Mouse (Mus musculus) stomach, embryonic 15.5 days (tissue): ENCODE measurements at regions not wholly inside any gene's neighbourhood (a gene's known extent, or its start where the extent isn't known, plus 50 kb on each side); places are given as distances from the start of the nearest gene placed in this dataset.

Experiments used
- ATAC-seq: fragments of 200-750 bp; cut with Nextera tagmentation; 2 replicates; pipeline ENCODE4 v1.8.0; 2017; ENCODE audit warnings: low read depth, moderate number of reproducible peaks, moderate TSS enrichment; ENCODE audit not compliant: insufficient read depth, low FRiP score
- H3K27ac ChIP-seq: fragments of 300-500 bp; sonication (generic); 2 replicates; pipeline ENCODE4 v1.5.1; 2015; ENCODE audit warnings: mild to moderate bottlenecking, inconsistent platforms
- H3K27me3 ChIP-seq: fragments of 300-500 bp; sonication (generic); replicated peaks from 2 replicates; pipeline ENCODE4 v1.6.1; 2015; ENCODE audit warnings: inconsistent platforms
- H3K36me3 ChIP-seq: fragments of 300-500 bp; sonication (generic); 2 replicates; pipeline ENCODE4 v1.6.1; 2015; ENCODE audit warnings: inconsistent platforms
- H3K4me1 ChIP-seq: fragments of 300-500 bp; sonication (generic); 2 replicates; pipeline ENCODE4 v1.6.1; 2015; ENCODE audit warnings: inconsistent platforms
- H3K4me2 ChIP-seq: fragments of 300-500 bp; sonication (generic); 2 replicates; pipeline ENCODE4 v1.6.1; 2015; ENCODE audit warnings: mild to moderate bottlenecking, inconsistent platforms
- H3K4me3 ChIP-seq: fragments of 300-500 bp; sonication (generic); replicated peaks from 2 replicates; pipeline ENCODE4 v1.5.1; 2015; ENCODE audit warnings: inconsistent platforms
- H3K9ac ChIP-seq: fragments of 300-500 bp; sonication (generic); 2 replicates; pipeline ENCODE4 v1.6.1; 2015; ENCODE audit warnings: inconsistent platforms
- H3K9me3 ChIP-seq: fragments of 300-500 bp; sonication (generic); 2 replicates; pipeline ENCODE4 v1.6.1; 2016; ENCODE audit warnings: inconsistent platforms
- WGBS: fragments of 180-500 bp; shearing (Covaris S2); methylation state at CpG from one replicate; pipeline ENCODE4 v1.1.7; 2015; 5-methylcytosine and 5-hydroxymethylcytosine counted together

GRCm38 (mm10) chr13:57246238-57246963, 350.6 kb upstream of the Trpc7 start:
- Histone ChIP-seq H3K4me1 (no peaks in the 10 kb centered on the region), H3K9me3 (no peaks in the 10 kb centered on the region), H3K36me3 (no peaks in the 10 kb centered on the region), H3K9ac (no peak overlapping the region), H3K27me3 (no peaks in the 10 kb centered on the region), H3K4me3 (no peak overlapping the region), H3K27ac (no peak overlapping the region), H3K4me2 (no peak overlapping the region)
- ATAC-seq: no peak
- 62% methylated on average over 18 of the region's 18 CpGs for WGBS

GRCm38 (mm10) chr13:57236917-57237316, 341.1 kb upstream of the Trpc7 start:
- Histone ChIP-seq H3K9ac (no peak overlapping the region), H3K4me3 (no peak overlapping the region), H3K4me2 (no peak overlapping the region), H3K27me3 (no peaks in the 10 kb centered on the region), H3K27ac (no peak overlapping the region), H3K4me1 (peaks cover 5% of the 10 kb centered on the region), H3K36me3 (no peaks in the 10 kb centered on the region), H3K9me3 (no peaks in the 10 kb centered on the region)
- ATAC-seq: no peak
- 27% methylated on average over 4 of the region's 4 CpGs for WGBS

- no peak overlapping the region for H3K4me3 ChIP-seq
- H3K4me2 ChIP-seq: no peak overlapping the region
- H3K27me3 ChIP-seq: no peaks in the 10 kb centered on the region
- no peak overlapping the region for H3K27ac ChIP-seq
- peaks cover 5% of the 10 kb centered on the region for H3K4me1 ChIP-seq
- ATAC-seq: no peak
- 54% methylated on average over 5 of the region's 5 CpGs for WGBS
- H3K9ac ChIP-seq: no peak overlapping the region
- H3K9me3 ChIP-seq: no peaks in the 10 kb centered on the region
- H3K36me3 ChIP-seq: no peaks in the 10 kb centered on the region
These were observed 340.4 kb upstream of the Trpc7 start for GRCm38 (mm10) chr13:57236211-57236610.

- Histone ChIP-seq H3K4me3 (no peak overlapping the region), H3K9ac (no peak overlapping the region), H3K27ac (no peak overlapping the region), H3K9me3 (no peaks in the 10 kb centered on the region), H3K36me3 (no peaks in the 10 kb centered on the region), H3K27me3 (no peaks in the 10 kb centered on the region), H3K4me1 (peaks cover 5% of the 10 kb centered on the region), H3K4me2 (no peak overlapping the region)
- WGBS: 85% methylated on average over 5 of the region's 5 CpGs
- ATAC-seq: no peak
These were observed 337.1 kb upstream of the Trpc7 start for GRCm38 (mm10) chr13:57232906-57233305.

GRCm38 (mm10) chr13:57231666-57232065, 335.9 kb upstream of the Trpc7 start:
- Histone ChIP-seq H3K36me3 (no peaks in the 10 kb centered on the region), H3K9me3 (no peaks in the 10 kb centered on the region), H3K4me2 (no peak overlapping the region), H3K27ac (no peak overlapping the region), H3K4me1 (peaks cover 1% of the 10 kb centered on the region), H3K4me3 (no peak overlapping the region), H3K9ac (no peak overlapping the region), H3K27me3 (no peaks in the 10 kb centered on the region)
- 44% methylated on average over 3 of the region's 3 CpGs for WGBS
- ATAC-seq: no peak

GRCm38 (mm10) chr13:57230253-57230652, 334.5 kb upstream of the Trpc7 start:
- H3K9ac ChIP-seq: no peak overlapping the region
- H3K9me3 ChIP-seq: no peaks in the 10 kb centered on the region
- H3K4me2 ChIP-seq: no peak overlapping the region
- H3K27ac ChIP-seq: no peak overlapping the region
- no peaks in the 10 kb centered on the region for H3K36me3 ChIP-seq
- H3K27me3 ChIP-seq: no peaks in the 10 kb centered on the region
- no peak for ATAC-seq
- H3K4me1 ChIP-seq: no peaks in the 10 kb centered on the region
- WGBS: 66% methylated on average over 4 of the region's 4 CpGs
- no peak overlapping the region for H3K4me3 ChIP-seq

- 33% methylated on average over 8 of the region's 8 CpGs for WGBS
These were observed 325.3 kb upstream of the Trpc7 start for GRCm38 (mm10) chr13:57221092-57221491.

GRCm38 (mm10) chr13:57216161-57216560, 320.4 kb upstream of the Trpc7 start:
- WGBS: 42% methylated on average over 7 of the region's 7 CpGs
- H3K9ac ChIP-seq: no peak overlapping the region
- ATAC-seq: no peak
- H3K9me3 ChIP-seq: no peaks in the 10 kb centered on the region
- H3K36me3 ChIP-seq: no peaks in the 10 kb centered on the region
- H3K27ac ChIP-seq: no peak overlapping the region
- H3K4me3 ChIP-seq: no peak overlapping the region
- H3K27me3 ChIP-seq: no peaks in the 10 kb centered on the region
- H3K4me2 ChIP-seq: no peak overlapping the region
- H3K4me1 ChIP-seq: no peaks in the 10 kb centered on the region

More at GRCm38 (mm10) chr13:57221092-57221491, 325.3 kb upstream of the Trpc7 start:
- Histone ChIP-seq H3K4me2 (no peak overlapping the region), H3K9ac (no peak overlapping the region), H3K4me1 (no peaks in the 10 kb centered on the region), H3K27ac (no peak overlapping the region), H3K9me3 (no peaks in the 10 kb centered on the region), H3K4me3 (no peak overlapping the region), H3K36me3 (no peaks in the 10 kb centered on the region), H3K27me3 (no peaks in the 10 kb centered on the region)
- no peak for ATAC-seq

GRCm38 (mm10) chr13:57212251-57212650, 316.5 kb upstream of the Trpc7 start:
- H3K27me3 ChIP-seq: no peaks in the 10 kb centered on the region
- H3K4me2 ChIP-seq: no peak overlapping the region
- no peak for ATAC-seq
- H3K4me1 ChIP-seq: no peaks in the 10 kb centered on the region
- H3K36me3 ChIP-seq: no peaks in the 10 kb centered on the region
- no peak overlapping the region for H3K4me3 ChIP-seq
- no peak overlapping the region for H3K27ac ChIP-seq
- 65% methylated on average over 1 of the region's 1 CpGs for WGBS
- H3K9me3 ChIP-seq: no peaks in the 10 kb centered on the region
- H3K9ac ChIP-seq: no peak overlapping the region

GRCm38 (mm10) chr13:57191195-57191594, 295.4 kb upstream of the Trpc7 start:
- WGBS: 48% methylated on average over 3 of the region's 3 CpGs
- H3K9ac ChIP-seq: no peak overlapping the region
- no peaks in the 10 kb centered on the region for H3K4me1 ChIP-seq
- H3K27ac ChIP-seq: no peak overlapping the region
- H3K4me3 ChIP-seq: no peak overlapping the region
- H3K27me3 ChIP-seq: no peaks in the 10 kb centered on the region
- no peak for ATAC-seq
- H3K9me3 ChIP-seq: no peaks in the 10 kb centered on the region
- H3K36me3 ChIP-seq: no peaks in the 10 kb centered on the region
- no peak overlapping the region for H3K4me2 ChIP-seq

GRCm38 (mm10) chr13:57189246-57189645, 293.5 kb upstream of the Trpc7 start:
- H3K4me2 ChIP-seq: no peak overlapping the region
- no peaks in the 10 kb centered on the region for H3K4me1 ChIP-seq
- no peaks in the 10 kb centered on the region for H3K36me3 ChIP-seq
- no peak overlapping the region for H3K9ac ChIP-seq
- H3K4me3 ChIP-seq: no peak overlapping the region
- no peak for ATAC-seq
- WGBS: 69% methylated on average over 3 of the region's 3 CpGs
- no peaks in the 10 kb centered on the region for H3K27me3 ChIP-seq
- H3K27ac ChIP-seq: no peak overlapping the region
- no peaks in the 10 kb centered on the region for H3K9me3 ChIP-seq

- ATAC-seq: no peak; the same call in 1 of the 2 replicates
- H3K4me2 ChIP-seq: no peak overlapping the region
- no peak overlapping the region for H3K9ac ChIP-seq
- no peaks in the 10 kb centered on the region for H3K4me1 ChIP-seq
- H3K27me3 ChIP-seq: no peaks in the 10 kb centered on the region
- H3K36me3 ChIP-seq: no peaks in the 10 kb centered on the region
- H3K27ac ChIP-seq: no peak overlapping the region
- WGBS: 33% methylated on average over 2 of the region's 2 CpGs
- no peaks in the 10 kb centered on the region for H3K9me3 ChIP-seq
- no peak overlapping the region for H3K4me3 ChIP-seq
These were observed 290.4 kb upstream of the Trpc7 start for GRCm38 (mm10) chr13:57186168-57186567.

- H3K27ac ChIP-seq: no peak overlapping the region
- ATAC-seq: no peak
- H3K36me3 ChIP-seq: no peaks in the 10 kb centered on the region
- H3K27me3 ChIP-seq: no peaks in the 10 kb centered on the region
- H3K9ac ChIP-seq: no peak overlapping the region
- WGBS: 75% methylated on average over 3 of the region's 3 CpGs
- no peak overlapping the region for H3K4me3 ChIP-seq
- no peaks in the 10 kb centered on the region for H3K9me3 ChIP-seq
- no peak overlapping the region for H3K4me2 ChIP-seq
- H3K4me1 ChIP-seq: no peaks in the 10 kb centered on the region
These were observed 274.4 kb upstream of the Trpc7 start for GRCm38 (mm10) chr13:57170180-57170579.
